Comparison of ENCODE assay signal across 17 mouse cellular contexts in the genomic region with DNA sequence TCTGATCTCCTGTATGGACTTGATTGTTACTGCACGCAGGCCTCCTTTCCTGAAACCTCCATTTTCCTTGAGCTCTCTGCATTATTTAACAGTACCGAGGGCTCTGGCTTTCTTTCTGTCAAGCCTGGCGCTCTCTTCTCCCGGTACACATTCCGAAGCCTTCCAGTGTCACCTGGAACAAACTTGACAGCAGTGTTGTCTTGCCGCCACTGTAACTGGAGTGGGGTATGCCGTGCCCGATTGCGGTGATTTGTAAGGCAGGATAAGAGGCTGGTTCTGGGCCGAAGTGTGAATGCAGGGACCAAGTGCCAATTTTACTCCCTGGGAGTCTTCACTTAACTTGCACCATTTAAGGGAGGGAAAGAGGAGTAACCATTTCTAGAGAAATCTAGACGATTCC.
DNase-seq lines count a peak whose midpoint lies in the region; ATAC-seq and TF ChIP-seq lines count a peak whose summit lies in the region.
"Had no signal": no experiment of that assay in that cellular context is flagged by ENCODE, and none has a peak within 500 bp of the region (broad histone marks: within the 10 kb centered on the region; RNA-seq: fewer than 3 reads in every experiment).

No protein-coding gene starts in this region.

- H3K27me3 ChIP-seq in kidney, adult 2 months (replicated peaks; ENCODE audit: control insufficient read depth, insufficient read depth, low read length), result no peaks in the 10 kb centered on the region
- H3K27me3 ChIP-seq in midbrain, embryonic 14.5 days (ENCODE audit: control insufficient read depth, insufficient read depth, low read length), result no peaks in the 10 kb centered on the region
- no peaks in the 10 kb centered on the region for H3K27me3 ChIP-seq in midbrain, postnatal 0 days (ENCODE audit: insufficient read depth, low read length)
- H3K27me3 ChIP-seq in stomach, postnatal 0 days (ENCODE audit: control insufficient read depth, insufficient read depth, low read length), result no peaks in the 10 kb centered on the region
- H3K27me3 ChIP-seq: CH12.LX; neural tube, embryonic 12.5 days had no signal

- WGBS in kidney, adult 2 months, result 51% methylated on average over 11 of the region's 11 CpGs
- WGBS in midbrain, embryonic 14.5 days, result 74% methylated on average over 11 of the region's 11 CpGs
- WGBS in midbrain, postnatal 0 days, result 56% methylated on average over 11 of the region's 11 CpGs
- WGBS in stomach, postnatal 0 days, result 44% methylated on average over 11 of the region's 11 CpGs

- TF ChIP-seq POLR2A in kidney, adult 2 months (IDR thresholded peaks at IDR 0.05; ENCODE audit: low read depth, low read length), result no peak

- no peak for TF ChIP-seq EP300 in stomach, postnatal 0 days (optimal IDR thresholded peaks at IDR 0.05)

- ATAC-seq in frontal cortex, adult (ENCODE audit: low TSS enrichment), result 0 out of 2 replicates have a peak, but pooled peaks have one; percentile 14
- no peak for ATAC-seq in midbrain, embryonic 14.5 days (ENCODE audit: low FRiP score, low TSS enrichment)
- no peak for ATAC-seq in midbrain, postnatal 0 days (ENCODE audit: low FRiP score)
- no peak for ATAC-seq in stomach, postnatal 0 days (ENCODE audit: low FRiP score, low TSS enrichment)
- ATAC-seq: activated CD4-positive, CD25-positive, alpha-beta regulatory T cell, adult 4 months; midbrain, embryonic 16.5 days had no signal

- no peaks in the 10 kb centered on the region for H3K9me3 ChIP-seq in midbrain, embryonic 14.5 days (ENCODE audit: control insufficient read depth, low read length)
- H3K9me3 ChIP-seq in midbrain, postnatal 0 days (ENCODE audit: low read length), result no peaks in the 10 kb centered on the region
- H3K9me3 ChIP-seq in stomach, postnatal 0 days (ENCODE audit: control insufficient read depth, low read length), result no peaks in the 10 kb centered on the region
- H3K9me3 ChIP-seq: neural tube, embryonic 12.5 days had no signal

- DNase-seq in frontal cortex, postnatal 25 days (ENCODE audit: low spot score in 2 of 2), result no peak
- DNase-seq in kidney, adult 2 months, result no peak
- DNase-seq in kidney, postnatal 36 days, result no peak
- DNase-seq in midbrain, embryonic 14.5 days, result peak; percentile 18
- no peak for DNase-seq in midbrain, postnatal 0 days (ENCODE audit: low spot score)
- DNase-seq in stomach, postnatal 0 days (ENCODE audit: low spot score), result no peak
- DNase-seq in retina, postnatal 1 day, result no peak
- DNase-seq: cerebellum, adult 2 months; kidney, postnatal 14 days; liver; thymus, postnatal 25 days had no signal

- H3K36me3 ChIP-seq in kidney, adult 2 months (ENCODE audit: control insufficient read depth, insufficient read depth, low read length), result no peaks in the 10 kb centered on the region
- H3K36me3 ChIP-seq in midbrain, embryonic 14.5 days (ENCODE audit: control insufficient read depth, insufficient read depth, low read length), result no peaks in the 10 kb centered on the region
- no peaks in the 10 kb centered on the region for H3K36me3 ChIP-seq in midbrain, postnatal 0 days (ENCODE audit: insufficient read depth, low read length)
- peaks cover 2% of the 10 kb centered on the region; the same call in 1 of the 2 replicates for H3K36me3 ChIP-seq in stomach, postnatal 0 days (ENCODE audit: control insufficient read depth, insufficient read depth, low read length)
- H3K36me3 ChIP-seq: neural tube, embryonic 12.5 days had no signal

- H3K4me1 ChIP-seq in kidney, adult 2 months (ENCODE audit: control insufficient read depth, insufficient read depth, low read length), result peaks cover 27% of the 10 kb centered on the region
- H3K4me1 ChIP-seq in midbrain, embryonic 14.5 days (ENCODE audit: control insufficient read depth, insufficient read depth, low read length), result peaks cover 14% of the 10 kb centered on the region
- no peaks in the 10 kb centered on the region for H3K4me1 ChIP-seq in midbrain, postnatal 0 days (ENCODE audit: insufficient read depth, low read length)
- peaks cover 12% of the 10 kb centered on the region for H3K4me1 ChIP-seq in stomach, postnatal 0 days (replicated peaks; ENCODE audit: control insufficient read depth, insufficient read depth)

- H3K27ac ChIP-seq in kidney, adult 2 months (ENCODE audit: insufficient read depth, low read depth, low read length), result peak overlapping the region; percentile 25
- H3K27ac ChIP-seq in midbrain, embryonic 14.5 days (replicated peaks; ENCODE audit: low read depth, low read length), result 0 out of 2 replicates have a peak overlapping the region, but pooled peaks have one; percentile 41
- H3K27ac ChIP-seq in midbrain, postnatal 0 days (ENCODE audit: low read depth, low read length), result no peak overlapping the region
- no peak overlapping the region; the same call in 1 of the 2 replicates for H3K27ac ChIP-seq in stomach, postnatal 0 days (replicated peaks)
- H3K27ac ChIP-seq: macrophage; neural tube, embryonic 12.5 days had no signal

- no peak for TF ChIP-seq CTCF in kidney, adult 2 months (conservative IDR thresholded peaks at IDR 0.05; ENCODE audit: insufficient read depth, insufficient read length, low read depth, low read length)
- TF ChIP-seq CTCF in midbrain, postnatal 0 days (IDR thresholded peaks at IDR 0.05), result no peak
- TF ChIP-seq CTCF in stomach, postnatal 0 days (IDR thresholded peaks at IDR 0.05; ENCODE audit: low read depth), result no peak

- no peak overlapping the region for H3K4me2 ChIP-seq in midbrain, embryonic 14.5 days (ENCODE audit: low read length)
- H3K4me2 ChIP-seq in midbrain, postnatal 0 days (ENCODE audit: low read depth, low read length, poor library complexity, severe bottlenecking), result no peak overlapping the region
- H3K4me2 ChIP-seq in stomach, postnatal 0 days (replicated peaks; ENCODE audit: low read depth), result 0 out of 2 replicates have a peak overlapping the region, but pooled peaks have one; percentile 21
- H3K4me2 ChIP-seq: neural tube, embryonic 12.5 days had no signal

- H3K4me3 ChIP-seq in kidney, adult 2 months (ENCODE audit: insufficient read depth, low read depth, low read length), result no peak overlapping the region
- no peak overlapping the region for H3K4me3 ChIP-seq in midbrain, embryonic 14.5 days (replicated peaks; ENCODE audit: low read depth, low read length)
- no peak overlapping the region for H3K4me3 ChIP-seq in midbrain, postnatal 0 days (ENCODE audit: low read depth, low read length)
- no peak overlapping the region for H3K4me3 ChIP-seq in stomach, postnatal 0 days (ENCODE audit: low read depth, low read length)
- H3K4me3 ChIP-seq: neural tube, embryonic 12.5 days had no signal

- no peak overlapping the region for H3K9ac ChIP-seq in midbrain, embryonic 14.5 days (replicated peaks; ENCODE audit: low read length)
- H3K9ac ChIP-seq in midbrain, postnatal 0 days (replicated peaks; ENCODE audit: low read length, poor library complexity, severe bottlenecking), result no peak overlapping the region
- H3K9ac ChIP-seq in stomach, postnatal 0 days (ENCODE audit: low read length), result no peak overlapping the region
- H3K9ac ChIP-seq: neural tube, embryonic 12.5 days had no signal

Comparison
In these comparisons a context has a peak if more than half of its experiments do, and no peak if none do; other contexts are left out.
1. H3K27ac ChIP-seq: peak in kidney, adult 2 months (single experiment) and midbrain, embryonic 14.5 days (single experiment); none in midbrain, postnatal 0 days (single experiment) and stomach, postnatal 0 days (single experiment).